15 mouse cellular contexts compared by ENCODE assay signal in the genomic region with DNA sequence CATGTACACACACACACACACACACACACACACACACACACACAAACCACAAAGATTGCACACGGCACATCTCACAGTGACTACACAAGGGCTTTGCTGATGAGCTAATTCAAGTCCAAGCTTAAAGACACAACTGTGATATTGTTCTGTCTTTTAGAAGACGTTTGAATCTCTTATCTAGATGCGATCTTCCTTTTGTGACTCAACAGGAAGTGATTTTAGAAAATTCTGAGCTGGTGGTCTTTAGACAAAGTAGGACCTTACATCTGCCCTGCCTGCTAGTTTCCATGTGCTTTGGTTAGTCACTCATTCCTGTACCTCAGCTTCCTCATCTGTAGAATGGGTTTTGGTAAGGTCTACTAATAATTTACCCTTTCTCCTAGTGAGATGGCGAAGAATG.
"Had no signal": no experiment of that assay in that cellular context is flagged by ENCODE, and none has a peak within 500 bp of the region (broad histone marks: within the 10 kb centered on the region; RNA-seq: fewer than 3 reads in every experiment).

No protein-coding gene starts in this region.

- H3K4me2 ChIP-seq: kidney, embryonic 15.5 days; limb, embryonic 12.5 days; midbrain, embryonic 13.5 days; neural tube, embryonic 12.5 days had no signal

- H3K27ac ChIP-seq: kidney, embryonic 15.5 days; limb, embryonic 12.5 days; liver, embryonic 14.5 days; midbrain, embryonic 13.5 days; neural tube, embryonic 12.5 days had no signal

- H3K27me3 ChIP-seq: kidney, embryonic 15.5 days; limb, embryonic 12.5 days; midbrain, embryonic 13.5 days; neural tube, embryonic 12.5 days had no signal

- H3K4me1 ChIP-seq: kidney, embryonic 15.5 days; limb, embryonic 12.5 days had no signal

- H3K9me3 ChIP-seq: kidney, embryonic 15.5 days; limb, embryonic 12.5 days; midbrain, embryonic 13.5 days; neural tube, embryonic 12.5 days had no signal

- DNase-seq: kidney, adult 2 months; kidney, postnatal 25 days; layer of hippocampus, postnatal 36 days; liver; lung, adult 18-20 months; right cerebral cortex, postnatal 4 days; spleen, adult 18-20 months; thymus, postnatal 25 days had no signal

- H3K4me3 ChIP-seq: kidney, embryonic 15.5 days; limb, embryonic 12.5 days; midbrain, embryonic 13.5 days; myocyte; neural tube, embryonic 12.5 days had no signal

- H3K36me3 ChIP-seq: kidney, embryonic 15.5 days; limb, embryonic 12.5 days; midbrain, embryonic 13.5 days; neural tube, embryonic 12.5 days had no signal

- H3K9ac ChIP-seq: kidney, embryonic 15.5 days; limb, embryonic 12.5 days; liver, embryonic 14.5 days; midbrain, embryonic 13.5 days; neural tube, embryonic 12.5 days had no signal

- ATAC-seq: intestine, embryonic 16.5 days; midbrain, embryonic 13.5 days had no signal
